Mouse (Mus musculus): ENCODE results near the gene Cd69. TPM values are rescaled to one million over a fixed set of nuclear protein-coding genes. Genes with fewer than 3 reads are reported as not detected.

Cd69 gene
- 10 to 100 TPM; 32.7 to 49.3 TPM for total RNA-seq (2023)

DNA sequence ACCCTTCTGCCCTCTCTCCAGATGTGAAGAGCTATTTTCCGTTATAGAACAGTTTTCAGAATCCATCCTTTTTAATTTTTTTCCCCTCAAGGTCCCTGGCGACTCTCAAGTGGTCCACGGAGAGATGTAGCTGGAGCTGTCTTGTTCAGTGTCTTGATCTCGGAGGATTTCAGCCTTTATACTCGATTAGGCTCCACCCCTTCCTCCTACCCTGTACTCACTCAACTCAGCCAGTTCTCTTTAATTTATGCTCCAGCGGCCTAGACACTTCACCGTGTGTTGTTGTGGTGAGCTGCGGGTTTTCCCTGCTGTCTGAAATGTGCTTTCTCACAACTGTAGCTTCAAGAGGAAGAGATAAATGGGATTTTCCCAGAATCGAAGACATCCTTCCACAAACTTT is at the start of gene Cd69:
TSS of gene Cd69 (minus strand) at position 217 of the 400 bp plus-strand sequence.

Other genes with a start within 250 kb of the Cd69 start
- gene Klrb1f, start 229.5 kb downstream of the Cd69 start, total RNA-seq (2023): 1 to 10 TPM; 1.8 to 5.8 TPM
- not detected for gene Clec2e, start 174.5 kb downstream of the Cd69 start, total RNA-seq (2023)
- 100 to 1,000 TPM; 117 to 130 TPM for gene Clec2d, start 94.8 kb downstream of the Cd69 start, total RNA-seq (2023)
- gene 4922502D21Rik, start 56.4 kb upstream of the Cd69 start, total RNA-seq (2023): not detected
- 100 to 1,000 TPM; 146 to 158 TPM for gene Clec12a, start 67.3 kb upstream of the Cd69 start, total RNA-seq (2023)
- gene Clec12b, start 110.4 kb upstream of the Cd69 start, total RNA-seq (2023): not detected
- gene Clec1b, start 121.9 kb upstream of the Cd69 start, total RNA-seq (2023): 10 to 100 TPM; 11.0 to 19.1 TPM
- gene Clec9a, start 133.4 kb upstream of the Cd69 start, total RNA-seq (2023): 10 to 100 TPM in 1 of 2 experiments, 1 to 10 TPM in 1; 7.8 to 20.6 TPM
- gene Clec1a, start 176.6 kb upstream of the Cd69 start, total RNA-seq (2023): 1 to 10 TPM in 1 of 2 experiments, under 1 TPM in 1; 0.58 to 1.5 TPM
- 1 to 10 TPM; 1.7 to 3.1 TPM for gene Olr1, start 231.7 kb upstream of the Cd69 start, total RNA-seq (2023)
- 1 to 10 TPM in 1 of 2 experiments, not detected in 1; 1.4 TPM for gene Tmem52b, start 237.1 kb upstream of the Cd69 start, total RNA-seq (2023)

Data from monocyte, adult 59 days (primary cell).